Mouse (Mus musculus) myocyte (in vitro differentiated cells): Measurements from ENCODE around the gene Gm16253.

ENCODE experiments used
- CEBPB ChIP-seq: IDR thresholded peaks from 2 replicates; pipeline ENCODE4 v1.6.1; 2011; ENCODE audit warnings: mild to moderate bottlenecking, moderate library complexity; ENCODE audit not compliant: poor library complexity, insufficient read depth, severe bottlenecking
- E2F4 ChIP-seq: IDR thresholded peaks from one replicate; pipeline ENCODE4 v1.6.1; 2011; ENCODE audit warnings: mild to moderate bottlenecking, control low read depth, moderate library complexity; ENCODE audit not compliant: insufficient read depth
- MAX ChIP-seq: IDR thresholded peaks from one replicate; pipeline ENCODE4 v1.6.1; 2011; ENCODE audit warnings: low read depth, mild to moderate bottlenecking, control low read depth
- MYOD1 ChIP-seq, 3 experiments: IDR thresholded peaks; one replicate each; pipeline ENCODE4 v1.6.1; 2011; ENCODE audit warnings: control low read depth in 2 of 3, low read depth in 2 of 3, mild to moderate bottlenecking in 2 of 3, moderate library complexity in 1 of 3; ENCODE audit not compliant: insufficient read length in 2 of 3, control insufficient read depth in 1 of 3
- MYOG ChIP-seq, 3 experiments: IDR thresholded peaks; one replicate each; pipeline ENCODE4 v1.6.1; 2011; ENCODE audit warnings: control low read depth in 2 of 3, low read depth in 2 of 3, mild to moderate bottlenecking in 2 of 3; ENCODE audit not compliant: insufficient read length in 2 of 3, control insufficient read depth in 1 of 3, insufficient read depth in 1 of 3
- POLR2A ChIP-seq: IDR thresholded peaks from one replicate; pipeline ENCODE4 v1.6.1; 2011; ENCODE audit warnings: low read depth, mild to moderate bottlenecking, control low read depth, moderate library complexity; ENCODE audit not compliant: insufficient read length
- POLR2AphosphoS2 ChIP-seq: IDR thresholded peaks from one replicate; pipeline ENCODE4 v1.6.1; 2011; ENCODE audit warnings: low read depth, control low read depth; ENCODE audit not compliant: insufficient read length
- REST ChIP-seq: IDR thresholded peaks from one replicate; pipeline ENCODE4 v1.6.1; 2011; ENCODE audit warnings: mild to moderate bottlenecking, control low read depth, moderate library complexity; ENCODE audit not compliant: insufficient read depth, insufficient read length
- SRF ChIP-seq: IDR thresholded peaks from one replicate; pipeline ENCODE4 v1.6.1; 2011; ENCODE audit warnings: low read depth; ENCODE audit not compliant: control insufficient read depth, insufficient read length
- TCF12 ChIP-seq: IDR thresholded peaks from one replicate; pipeline ENCODE4 v1.6.1; 2011; ENCODE audit warnings: mild to moderate bottlenecking, control low read depth; ENCODE audit not compliant: poor library complexity, insufficient read depth, severe bottlenecking
- TCF3 ChIP-seq: IDR thresholded peaks from one replicate; pipeline ENCODE4 v1.6.1; 2011; ENCODE audit warnings: low read depth, control low read depth; ENCODE audit not compliant: insufficient read length
- USF1 ChIP-seq: IDR thresholded peaks from one replicate; pipeline ENCODE4 v1.6.1; 2011; ENCODE audit warnings: low read depth, mild to moderate bottlenecking, control low read depth, moderate library complexity

DNA sequence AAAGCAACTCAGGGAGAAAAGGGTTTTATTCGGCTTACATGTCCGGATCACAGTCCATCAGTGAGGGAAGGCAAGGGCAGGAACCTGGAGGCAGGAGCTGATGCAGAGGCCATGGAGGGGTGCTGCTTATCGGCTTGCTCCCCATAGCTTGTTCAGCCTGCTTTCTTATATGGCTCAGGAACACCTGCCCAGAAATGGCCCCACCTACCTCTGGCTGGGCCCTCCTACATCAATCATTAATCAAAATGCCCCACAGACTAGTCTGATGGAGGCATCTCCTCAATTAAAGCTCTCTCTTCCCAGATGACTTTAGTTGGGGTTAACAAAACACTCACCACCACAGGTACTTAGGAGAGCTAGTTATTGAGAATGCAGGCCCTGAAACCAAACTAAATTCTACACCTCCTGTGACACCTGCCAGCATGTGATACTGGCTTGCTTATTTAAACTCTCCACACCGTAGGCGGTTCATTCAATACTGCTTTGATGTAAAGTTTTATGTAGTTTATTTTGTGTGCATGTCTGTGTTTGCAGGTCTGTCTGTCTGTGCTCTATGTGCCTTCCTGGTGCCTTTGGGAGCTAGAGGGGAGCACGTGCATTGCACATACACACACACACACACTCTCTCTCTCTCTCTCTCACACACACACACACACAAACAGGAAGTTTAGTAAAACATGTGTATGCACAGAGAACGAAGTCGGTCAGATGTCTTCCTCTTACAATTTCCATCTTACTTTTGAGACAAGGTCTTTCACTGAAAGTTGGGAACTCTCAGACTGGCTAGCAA, 9.9 kb upstream of the Gm16253 start:
- TF ChIP-seq POLR2A (no peak), USF1 (no peak), TCF3 (no peak), SRF (no peak), MYOD1 (IDR thresholded peaks at IDR 0.05; ENCODE audit: control insufficient read depth in 1 of 3, insufficient read length in 2 of 3, low read depth in 2 of 3) (no peak), CEBPB (no peak), E2F4 (no peak), MYOG (IDR thresholded peaks at IDR 0.05; ENCODE audit: control insufficient read depth in 1 of 3, insufficient read depth in 1 of 3, insufficient read length in 2 of 3, low read depth in 2 of 3) (no peak), POLR2AphosphoS2 (no peak), TCF12 (no peak), REST (no peak), MAX (no peak)
